Mouse (Mus musculus): ENCODE data around the gene C1qtnf4. TPM values are rescaled to one million over a fixed set of nuclear protein-coding genes. Genes with fewer than 3 reads are reported as not detected.
A peak's percentile ranks its signal among the peaks of the same experiment; 100 is the strongest.

C1qtnf4 gene
- polyA plus RNA-seq, 1 experiment from 2014 or later: 8.6 TPM

DNA sequence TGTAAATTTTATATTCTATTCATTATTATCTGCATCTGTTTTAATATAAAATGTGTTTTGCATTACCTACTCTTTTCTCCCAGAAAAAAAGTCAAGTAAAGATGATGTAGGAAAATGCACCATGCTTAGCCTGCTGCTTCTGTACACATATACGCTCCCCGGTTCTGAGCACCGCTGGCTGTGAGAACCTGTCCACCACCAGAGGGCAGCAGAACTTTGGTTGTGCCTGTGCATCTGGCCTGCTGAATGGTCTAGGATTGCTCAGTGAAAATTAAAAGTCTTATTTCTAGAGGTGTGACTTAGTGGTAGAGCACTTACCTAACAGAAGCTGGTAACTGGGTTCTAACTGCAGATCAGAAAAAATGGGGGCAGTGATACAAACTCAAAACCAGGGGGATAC, 19.1 kb upstream of the C1qtnf4 start:
- WGBS: 25% methylated on average over 3 of the region's 3 CpGs
- Histone ChIP-seq H3K9me3 (no peaks in the 10 kb centered on the region), H3K4me3 (no peak overlapping the region), H3K4me1 (peaks cover 32% of the 10 kb centered on the region), H3K36me3 (peaks cover 64% of the 10 kb centered on the region), H3K27me3 (ENCODE audit: insufficient read depth, poor library complexity, severe bottlenecking) (no peaks in the 10 kb centered on the region), H3K27ac (peak overlapping the region; percentile 52; the same call in 1 of the 2 replicates)
- peak; percentile 90 for DNase-seq (ENCODE audit: low spot score)

DNA sequence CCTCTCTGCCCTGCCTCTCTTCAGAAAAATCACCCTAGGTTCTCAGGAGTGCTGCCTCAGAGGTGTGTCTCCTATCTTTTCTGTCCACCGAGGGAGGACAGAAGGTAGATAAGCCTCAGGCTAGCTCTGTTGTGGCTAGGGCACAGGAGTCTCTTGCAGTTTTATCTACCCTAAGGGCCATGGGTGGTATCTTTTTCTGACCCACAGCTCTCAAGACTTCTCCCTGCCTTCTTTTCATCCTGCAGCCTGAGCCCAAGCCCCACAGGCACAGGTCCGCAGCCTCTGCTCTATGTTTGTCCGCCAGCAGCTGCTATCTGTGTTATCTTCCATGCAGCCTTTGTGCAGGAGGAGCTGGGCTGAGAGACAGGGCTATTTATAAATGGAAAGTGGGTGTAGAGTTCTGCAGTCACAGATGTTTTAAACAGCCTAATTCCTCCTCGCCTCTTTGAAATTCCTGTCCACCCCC, 15.5 kb upstream of the C1qtnf4 start:
- no peaks in the 10 kb centered on the region for H3K9me3 ChIP-seq
- H3K4me1 ChIP-seq: peaks cover 40% of the 10 kb centered on the region
- H3K27me3 ChIP-seq (ENCODE audit: insufficient read depth, poor library complexity, severe bottlenecking): no peaks in the 10 kb centered on the region
- peak; percentile 95 for DNase-seq (ENCODE audit: low spot score)
- H3K36me3 ChIP-seq: peaks cover 31% of the 10 kb centered on the region
- H3K4me3 ChIP-seq: peak overlapping the region; percentile 31
- H3K27ac ChIP-seq: peak overlapping the region; percentile 89
- WGBS: 4% methylated on average over 4 of the region's 4 CpGs

DNA sequence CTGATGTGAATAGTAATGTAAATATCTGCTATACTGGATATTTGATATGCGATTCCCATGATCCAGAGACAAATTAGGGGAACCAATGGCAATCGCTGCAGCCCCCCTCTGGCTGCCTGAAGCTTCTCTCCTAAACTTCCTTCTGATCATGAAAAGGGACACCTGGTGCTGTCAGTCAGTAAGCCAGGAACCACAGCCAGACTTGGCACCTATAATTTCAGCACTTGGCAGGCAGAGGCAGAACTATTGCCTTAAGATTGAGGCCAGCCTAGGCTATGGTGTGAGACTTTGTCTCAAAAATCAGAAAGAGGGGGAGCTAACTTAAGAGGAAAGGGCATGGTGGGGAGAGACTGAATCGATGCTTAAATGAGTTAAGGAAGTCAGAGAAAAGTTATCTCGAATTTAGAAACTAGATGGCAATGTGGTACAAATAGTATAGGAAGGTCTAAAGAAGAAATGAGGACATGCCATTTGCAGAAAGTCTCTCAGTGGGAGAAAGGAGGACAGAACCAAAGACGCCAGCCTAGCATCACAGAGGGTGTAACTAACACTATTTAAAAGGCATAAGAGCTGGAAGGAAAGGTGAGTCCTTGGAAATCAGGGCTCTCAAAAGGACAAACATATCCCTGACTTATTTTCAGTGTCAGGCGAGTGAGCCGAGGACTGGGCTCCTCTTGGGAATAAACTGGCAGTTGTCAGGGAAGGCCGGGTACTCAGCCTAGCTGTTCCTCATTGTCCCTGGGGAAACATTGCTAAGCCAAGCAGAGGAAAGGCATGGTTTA, 14.3 kb upstream of the C1qtnf4 start:
- Histone ChIP-seq H3K27ac (peak overlapping the region; percentile 89), H3K27me3 (ENCODE audit: insufficient read depth, poor library complexity, severe bottlenecking) (no peaks in the 10 kb centered on the region)

DNA sequence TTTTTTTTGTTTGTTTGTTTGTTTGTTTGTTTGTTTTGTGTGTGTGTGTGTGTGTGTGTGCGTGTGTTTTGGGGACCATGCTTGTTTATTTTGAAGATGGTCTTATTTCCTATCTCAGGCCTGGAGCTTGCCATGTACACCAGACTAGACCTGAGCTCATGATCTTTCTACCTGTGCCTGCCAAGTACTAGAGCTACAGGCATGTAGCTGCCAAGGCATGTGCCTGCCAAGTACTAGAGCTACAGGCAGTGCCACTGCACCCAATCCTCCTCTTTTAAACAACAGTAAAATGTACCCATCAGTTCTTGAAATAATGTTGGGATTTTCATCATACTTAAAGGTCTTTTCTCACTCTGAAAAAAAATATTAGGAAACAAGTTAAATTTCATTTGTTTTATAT, 11.6 kb upstream of the C1qtnf4 start:
- no peaks in the 10 kb centered on the region for H3K9me3 ChIP-seq
- WGBS: 77% methylated on average over 1 of the region's 1 CpGs
- H3K4me3 ChIP-seq: no peak overlapping the region
- DNase-seq (ENCODE audit: low spot score): no peak
- H3K27ac ChIP-seq: no peak overlapping the region
- H3K36me3 ChIP-seq: 0 out of 2 replicates have a peak, but pooled peaks cover 3% of the 10 kb centered on the region
- H3K27me3 ChIP-seq (ENCODE audit: insufficient read depth, poor library complexity, severe bottlenecking): no peaks in the 10 kb centered on the region
- H3K4me1 ChIP-seq: peaks cover 48% of the 10 kb centered on the region

More for the DNA sequence above, 14.3 kb upstream of the C1qtnf4 start:
- peak; percentile 66 for DNase-seq (ENCODE audit: low spot score)
- no peaks in the 10 kb centered on the region for H3K9me3 ChIP-seq
- 55% methylated on average over 8 of the region's 8 CpGs for WGBS
- H3K4me3 ChIP-seq: no peak overlapping the region
- peaks cover 20% of the 10 kb centered on the region for H3K36me3 ChIP-seq
- H3K4me1 ChIP-seq: peaks cover 43% of the 10 kb centered on the region

DNA sequence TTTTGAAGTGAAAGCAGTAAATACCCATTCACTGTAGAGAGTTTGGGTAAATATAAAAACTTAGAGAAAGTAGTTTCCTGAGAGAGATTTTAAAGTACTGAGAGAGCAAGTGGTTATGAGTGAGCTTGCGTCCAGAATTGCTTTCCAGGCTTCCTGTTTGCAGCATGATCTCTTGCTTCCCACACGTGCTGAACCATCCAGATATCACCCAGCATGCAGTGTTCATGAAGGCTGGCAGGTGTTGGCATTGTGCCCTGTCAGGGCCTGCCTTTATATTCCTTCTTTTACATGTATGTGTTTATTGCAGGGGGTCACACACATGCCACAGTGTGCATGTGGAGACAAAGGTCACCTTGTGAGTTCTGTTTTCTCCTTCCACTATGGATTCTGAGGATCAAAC, 10.4 kb upstream of the C1qtnf4 start:
- Histone ChIP-seq H3K4me1 (peaks cover 48% of the 10 kb centered on the region), H3K27me3 (ENCODE audit: insufficient read depth, poor library complexity, severe bottlenecking) (0 out of 2 replicates have a peak, but pooled peaks cover 3% of the 10 kb centered on the region), H3K9me3 (no peaks in the 10 kb centered on the region), H3K4me3 (no peak overlapping the region), H3K27ac (no peak overlapping the region), H3K36me3 (0 out of 2 replicates have a peak, but pooled peaks cover 3% of the 10 kb centered on the region)
- peak; percentile 67 for DNase-seq (ENCODE audit: low spot score)
- WGBS: 80% methylated on average over 2 of the region's 2 CpGs

DNA sequence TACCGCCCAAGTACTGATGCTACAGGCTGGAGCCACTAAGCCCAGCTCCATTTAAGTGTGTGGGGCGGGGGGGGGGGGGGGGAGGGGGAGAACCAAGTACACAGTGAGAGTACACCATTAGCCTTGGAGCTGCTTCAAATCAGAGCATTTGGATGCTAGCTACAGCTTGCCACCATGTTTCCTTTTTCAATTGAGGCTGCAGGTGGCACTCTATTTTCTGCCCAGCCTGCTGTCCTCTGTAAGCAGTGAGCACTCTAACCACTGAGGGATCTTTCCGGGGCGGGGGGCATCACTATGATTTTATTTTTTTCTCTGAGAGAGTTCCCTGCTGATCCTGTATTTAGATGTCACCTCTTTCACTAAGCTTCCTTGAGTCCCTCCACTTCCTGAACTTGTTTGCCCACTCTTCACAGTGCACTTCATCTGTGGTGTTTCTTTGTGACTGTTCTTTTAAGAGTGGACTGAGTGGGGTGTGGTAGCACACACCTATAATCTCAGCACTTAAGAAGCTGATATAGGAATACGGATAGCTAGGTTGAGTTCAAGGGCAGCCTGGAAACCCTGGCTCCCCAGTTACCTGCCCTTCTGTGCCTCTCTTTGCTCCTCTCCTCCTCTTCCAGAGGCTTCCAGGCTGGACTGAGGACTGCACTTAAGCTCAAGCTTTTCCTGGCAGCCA, 7.9 kb upstream of the C1qtnf4 start:
- H3K9me3 ChIP-seq: no peaks in the 10 kb centered on the region
- WGBS: 55% methylated on average over 5 of the region's 5 CpGs
- peaks cover 12% of the 10 kb centered on the region; the same call in 1 of the 2 replicates for H3K27me3 ChIP-seq (ENCODE audit: insufficient read depth, poor library complexity, severe bottlenecking)
- H3K4me3 ChIP-seq: no peak overlapping the region
- H3K4me1 ChIP-seq: peaks cover 34% of the 10 kb centered on the region
- no peak overlapping the region for H3K27ac ChIP-seq
- no peak for DNase-seq (ENCODE audit: low spot score)
- H3K36me3 ChIP-seq: 0 out of 2 replicates have a peak, but pooled peaks cover 3% of the 10 kb centered on the region

DNA sequence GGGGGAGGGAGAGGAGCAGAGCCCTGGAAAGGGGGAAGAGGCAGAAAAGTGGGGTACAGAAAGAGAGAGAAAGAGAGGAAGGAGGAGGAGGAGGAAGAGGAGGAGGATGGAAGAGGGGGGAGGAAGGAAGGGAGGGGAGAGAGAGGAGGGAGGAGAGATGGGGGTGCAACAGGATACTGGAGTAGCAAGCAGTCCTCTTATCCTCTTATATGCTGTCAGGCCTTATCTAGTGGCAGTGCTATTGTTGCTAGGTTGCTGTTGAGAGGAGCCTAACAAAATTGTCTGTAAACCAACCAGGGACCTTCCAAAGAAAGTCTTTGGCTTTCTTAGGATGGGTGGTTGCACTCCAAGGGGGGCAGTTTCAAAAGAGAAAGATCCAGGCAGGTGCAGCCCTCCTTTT, 6.2 kb upstream of the C1qtnf4 start:
- no peaks in the 10 kb centered on the region for H3K9me3 ChIP-seq
- H3K4me3 ChIP-seq: no peak overlapping the region
- H3K27me3 ChIP-seq (ENCODE audit: insufficient read depth, poor library complexity, severe bottlenecking): peaks cover 19% of the 10 kb centered on the region
- peaks cover 34% of the 10 kb centered on the region for H3K4me1 ChIP-seq
- no peak for DNase-seq (ENCODE audit: low spot score)
- H3K27ac ChIP-seq: peak overlapping the region; percentile 62; the same call in 1 of the 2 replicates
- H3K36me3 ChIP-seq: no peaks in the 10 kb centered on the region

DNA sequence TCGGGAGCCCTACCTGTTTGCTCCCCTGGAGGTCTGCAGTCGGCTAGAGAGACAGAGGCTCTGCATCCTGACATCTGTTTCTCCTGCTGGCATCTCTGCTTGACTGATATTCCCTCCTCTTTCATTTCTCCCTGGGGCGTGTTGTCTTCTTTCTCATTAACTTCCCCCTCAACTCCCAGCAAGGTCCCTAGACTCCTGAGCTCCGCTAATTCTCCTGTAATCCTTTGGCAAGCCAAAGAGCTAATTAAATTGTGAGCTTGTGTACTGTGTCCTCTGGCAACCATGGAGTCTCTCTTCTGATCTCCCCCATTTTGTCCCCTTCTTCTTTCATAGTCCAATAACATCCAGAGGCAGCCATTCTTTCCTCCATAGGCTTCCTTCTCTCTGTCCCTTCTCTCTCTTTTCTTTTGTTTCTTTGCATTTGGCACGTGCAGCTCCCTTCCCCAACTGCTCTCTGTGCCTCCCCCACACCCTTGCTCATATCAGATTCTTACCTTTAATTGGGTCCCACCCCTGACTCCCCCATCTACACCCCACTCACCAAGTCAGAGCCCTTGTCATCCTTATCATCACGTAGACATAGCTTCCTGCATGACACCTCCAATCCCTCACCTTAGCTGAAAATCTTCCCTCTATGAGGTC, 5.4 kb upstream of the C1qtnf4 start:
- Histone ChIP-seq H3K4me1 (peaks cover 40% of the 10 kb centered on the region), H3K27me3 (ENCODE audit: insufficient read depth, poor library complexity, severe bottlenecking) (peaks cover 27% of the 10 kb centered on the region), H3K4me3 (no peak overlapping the region), H3K36me3 (no peaks in the 10 kb centered on the region), H3K27ac (no peak overlapping the region; the same call in 1 of the 2 replicates), H3K9me3 (no peaks in the 10 kb centered on the region)
- WGBS: 26% methylated on average over 6 of the region's 6 CpGs
- no peak for DNase-seq (ENCODE audit: low spot score)

DNA sequence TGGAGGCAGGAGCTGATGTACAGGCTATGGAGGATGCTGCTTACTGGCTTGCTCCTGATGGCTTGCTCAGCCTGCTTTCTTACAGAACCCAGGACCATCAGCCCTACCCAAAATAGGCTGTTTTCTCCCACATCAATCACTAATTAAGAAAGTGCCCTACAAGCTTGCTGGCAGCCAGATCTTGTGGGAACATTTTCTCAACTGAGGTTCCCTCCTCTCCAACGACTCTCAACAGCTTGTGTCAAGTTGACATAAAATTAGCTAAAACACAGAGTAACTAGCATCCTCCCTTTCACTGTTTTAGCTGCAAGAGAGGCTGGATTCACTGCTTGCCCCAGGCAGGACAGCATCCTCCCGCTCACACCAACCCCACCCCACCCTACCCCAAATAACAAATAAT, 3.8 kb upstream of the C1qtnf4 start:
- peaks cover 43% of the 10 kb centered on the region for H3K27me3 ChIP-seq (ENCODE audit: insufficient read depth, poor library complexity, severe bottlenecking)

DNA sequence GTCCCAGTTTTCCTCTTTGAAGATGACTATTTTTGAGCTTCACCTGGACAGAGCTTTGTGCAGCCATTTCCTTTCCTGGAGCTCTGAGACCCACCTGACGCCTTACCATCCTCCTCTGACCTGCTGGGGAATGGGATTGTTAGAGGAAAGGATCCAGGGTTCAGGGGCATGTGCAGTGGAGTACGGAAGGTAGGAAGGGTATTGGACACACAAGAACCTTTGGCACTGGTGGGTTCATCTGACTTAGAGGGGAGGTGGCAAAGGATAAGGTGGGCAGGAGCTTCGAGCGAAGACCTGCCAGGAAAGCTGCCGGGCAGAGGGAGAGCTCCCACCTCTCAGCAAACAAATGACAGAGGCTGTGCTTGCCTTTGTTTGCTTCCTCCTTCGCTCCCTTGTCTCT, 776 bp downstream of the C1qtnf4 start:
- Histone ChIP-seq H3K4me1 (peaks cover 44% of the 10 kb centered on the region), H3K27me3 (ENCODE audit: insufficient read depth, poor library complexity, severe bottlenecking) (peaks cover 58% of the 10 kb centered on the region), H3K27ac (0 out of 2 replicates have a peak overlapping the region, but pooled peaks have one; percentile 80), H3K36me3 (no peaks in the 10 kb centered on the region), H3K4me3 (peak overlapping the region; percentile 68), H3K9me3 (no peaks in the 10 kb centered on the region)
- 33% methylated on average over 6 of the region's 6 CpGs for WGBS
- DNase-seq (ENCODE audit: low spot score): no peak

More for the DNA sequence above, 3.8 kb upstream of the C1qtnf4 start:
- no peak overlapping the region for H3K4me3 ChIP-seq
- no peaks in the 10 kb centered on the region for H3K36me3 ChIP-seq
- no peak overlapping the region for H3K27ac ChIP-seq
- 76% methylated on average over 2 of the region's 2 CpGs for WGBS
- peaks cover 51% of the 10 kb centered on the region for H3K4me1 ChIP-seq
- no peak for DNase-seq (ENCODE audit: low spot score)
- no peaks in the 10 kb centered on the region for H3K9me3 ChIP-seq

DNA sequence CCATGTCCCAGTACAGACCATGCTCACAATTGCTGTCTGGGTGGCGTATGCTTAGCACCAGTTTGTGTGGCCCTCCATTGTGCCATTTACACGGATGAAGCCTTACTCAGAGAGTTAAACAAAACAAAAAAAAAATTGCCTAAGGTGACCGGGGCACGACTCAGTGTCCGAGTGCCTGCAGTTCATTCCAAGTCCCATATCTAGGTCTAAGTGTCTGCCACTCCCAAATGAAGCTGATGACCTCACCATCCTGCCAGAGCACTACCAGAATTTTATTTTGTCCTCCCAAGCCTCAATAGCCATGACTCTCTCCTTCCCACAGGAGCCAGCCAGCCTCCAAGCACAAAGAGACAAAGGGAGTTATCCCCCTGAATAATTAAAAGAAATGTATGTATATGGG, 2.0 kb downstream of the C1qtnf4 start:
- Histone ChIP-seq H3K4me3 (no peak overlapping the region), H3K9me3 (no peaks in the 10 kb centered on the region), H3K27me3 (ENCODE audit: insufficient read depth, poor library complexity, severe bottlenecking) (peaks cover 58% of the 10 kb centered on the region), H3K27ac (no peak overlapping the region), H3K4me1 (peaks cover 50% of the 10 kb centered on the region), H3K36me3 (peaks cover 10% of the 10 kb centered on the region; the same call in 1 of the 2 replicates)
- no peak for DNase-seq (ENCODE audit: low spot score)
- WGBS: 51% methylated on average over 5 of the region's 5 CpGs

DNA sequence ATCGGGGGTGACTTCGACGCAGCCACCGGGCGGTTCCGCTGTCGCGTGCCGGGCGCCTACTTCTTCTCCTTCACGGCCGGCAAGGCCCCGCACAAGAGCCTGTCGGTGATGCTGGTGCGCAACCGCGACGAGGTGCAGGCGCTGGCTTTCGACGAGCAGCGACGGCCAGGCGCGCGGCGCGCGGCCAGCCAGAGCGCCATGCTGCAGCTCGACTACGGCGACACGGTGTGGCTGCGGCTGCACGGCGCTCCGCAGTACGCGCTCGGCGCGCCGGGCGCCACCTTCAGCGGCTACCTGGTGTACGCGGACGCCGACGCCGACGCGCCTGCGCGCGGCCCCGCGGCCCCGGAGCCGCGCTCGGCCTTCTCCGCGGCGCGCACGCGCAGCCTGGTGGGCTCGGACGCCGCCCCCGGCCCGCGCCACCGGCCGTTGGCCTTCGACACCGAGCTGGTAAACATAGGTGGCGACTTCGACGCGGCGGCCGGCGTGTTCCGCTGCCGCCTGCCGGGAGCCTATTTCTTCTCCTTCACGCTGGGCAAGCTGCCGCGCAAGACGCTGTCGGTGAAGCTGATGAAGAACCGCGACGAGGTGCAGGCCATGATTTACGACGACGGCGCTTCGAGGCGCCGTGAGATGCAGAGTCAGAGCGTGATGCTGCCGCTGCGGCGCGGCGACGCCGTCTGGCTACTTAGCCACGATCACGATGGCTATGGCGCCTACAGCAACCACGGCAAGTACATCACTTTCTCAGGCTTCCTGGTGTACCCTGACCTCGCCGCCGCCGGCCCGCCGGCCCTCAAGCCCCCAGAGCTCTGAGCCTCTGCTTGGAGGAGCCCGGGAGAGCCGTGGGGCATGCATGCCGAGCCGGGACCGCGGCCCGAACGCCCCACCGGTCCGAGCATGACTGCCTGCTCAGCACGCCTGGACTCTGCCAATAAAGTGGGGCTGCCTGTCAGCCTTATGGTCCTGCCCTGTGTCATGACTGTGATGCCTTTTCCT, 4.2 kb downstream of the C1qtnf4 start:
- Histone ChIP-seq H3K27ac (peak overlapping the region; percentile 91), H3K36me3 (peaks cover 28% of the 10 kb centered on the region), H3K27me3 (ENCODE audit: insufficient read depth, poor library complexity, severe bottlenecking) (peaks cover 47% of the 10 kb centered on the region), H3K4me3 (peak overlapping the region; percentile 67), H3K4me1 (peaks cover 55% of the 10 kb centered on the region), H3K9me3 (no peaks in the 10 kb centered on the region)
- 3% methylated on average over 133 of the region's 133 CpGs for WGBS
- peak; percentile 85 for DNase-seq (ENCODE audit: low spot score)
